Mouse (Mus musculus): ENCODE results near the gene Ptger3.

- no peak for TF ChIP-seq TAL1 (IDR thresholded peaks at IDR 0.05; ENCODE audit: low read length)
- TF ChIP-seq GATA1 (IDR thresholded peaks at IDR 0.05; ENCODE audit: low read length), result no peak
These were observed 12.7 kb downstream of the Ptger3 start for GRCm38 (mm10) chr3:157579376-157579775.

All from erythroblast, embryonic 14.5 days (primary cell).